Mouse (Mus musculus): Measurements from ENCODE around the gene Nav2. TPM values are rescaled to one million over a fixed set of nuclear protein-coding genes. Genes with fewer than 3 reads are reported as not detected.

The Nav2 gene
- total and polyA plus RNA-seq, 3 experiments = 2.0 to 2.7 TPM; not detected in 1

DNA sequence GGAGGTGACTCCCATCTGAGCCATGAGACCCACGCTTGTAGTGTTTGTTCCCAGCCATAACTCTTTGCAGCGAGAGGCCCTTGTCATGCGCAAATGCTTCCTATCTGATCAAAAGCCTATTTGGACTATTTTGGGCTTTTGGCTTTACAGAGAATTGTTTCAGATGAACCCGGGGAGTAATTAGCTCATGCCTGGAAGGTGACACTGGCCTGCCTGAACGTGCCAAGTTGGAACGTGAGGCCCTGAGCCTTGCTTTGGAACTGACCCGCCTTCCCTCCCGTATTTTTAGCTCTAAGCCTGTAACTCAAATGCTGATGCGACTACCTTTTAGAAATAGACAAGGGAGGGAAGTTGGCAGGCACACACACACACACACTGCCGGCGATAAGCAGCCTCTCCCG, 649.7 kb downstream of the Nav2 start:
- no peak overlapping the region for H3K27ac ChIP-seq (ENCODE audit: control insufficient read depth, low read depth, low read length)
- H3K27me3 ChIP-seq (ENCODE audit: control insufficient read depth in 1 of 2, insufficient read depth in 2 of 2, low read length in 2 of 2) = no peaks in the 10 kb centered on the region
- no peaks in the 10 kb centered on the region for H3K9me3 ChIP-seq (replicated peaks; ENCODE audit: insufficient read depth, low read length)
- H3K79me2 ChIP-seq (ENCODE audit: control insufficient read depth, insufficient read depth, low read length, poor library complexity) = no peaks in the 10 kb centered on the region
- no peaks in the 10 kb centered on the region for H3K4me1 ChIP-seq (ENCODE audit: control insufficient read depth in 1 of 2, insufficient read depth in 2 of 2, low read length in 2 of 2)
- H3K4me3 ChIP-seq (ENCODE audit: control insufficient read depth in 1 of 2, insufficient read depth in 1 of 2, low read depth in 2 of 2, low read length in 2 of 2) = no peak overlapping the region
- DNase-seq (ENCODE audit: low read depth, low spot score) = no peak
- no peak overlapping the region for H3K9ac ChIP-seq (ENCODE audit: control insufficient read depth, low read depth, low read length, poor library complexity, severe bottlenecking)
- no peaks in the 10 kb centered on the region for H3K36me3 ChIP-seq (ENCODE audit: control insufficient read depth in 1 of 2, insufficient read depth in 2 of 2, low read length in 2 of 2)
- TF ChIP-seq TCF12 (IDR thresholded peaks at IDR 0.05; ENCODE audit: low read depth, low read length) (no peak), E2F4 (IDR thresholded peaks at IDR 0.05; ENCODE audit: borderline replicate concordance, low read depth, low read length) (no peak), SIN3A (IDR thresholded peaks at IDR 0.05; ENCODE audit: low read length) (no peak), MXI1 (IDR thresholded peaks at IDR 0.05; ENCODE audit: low read depth, low read length) (no peak), KAT2A (conservative IDR thresholded peaks at IDR 0.05; ENCODE audit: low read depth, low read length) (no peak), POLR2AphosphoS5 (IDR thresholded peaks at IDR 0.05; ENCODE audit: borderline replicate concordance, low read depth, low read length) (no peak), GABPA (IDR thresholded peaks at IDR 0.05; ENCODE audit: low read depth, low read length) (no peak), MAZ (IDR thresholded peaks at IDR 0.05; ENCODE audit: low read depth, low read length) (no peak)

DNA sequence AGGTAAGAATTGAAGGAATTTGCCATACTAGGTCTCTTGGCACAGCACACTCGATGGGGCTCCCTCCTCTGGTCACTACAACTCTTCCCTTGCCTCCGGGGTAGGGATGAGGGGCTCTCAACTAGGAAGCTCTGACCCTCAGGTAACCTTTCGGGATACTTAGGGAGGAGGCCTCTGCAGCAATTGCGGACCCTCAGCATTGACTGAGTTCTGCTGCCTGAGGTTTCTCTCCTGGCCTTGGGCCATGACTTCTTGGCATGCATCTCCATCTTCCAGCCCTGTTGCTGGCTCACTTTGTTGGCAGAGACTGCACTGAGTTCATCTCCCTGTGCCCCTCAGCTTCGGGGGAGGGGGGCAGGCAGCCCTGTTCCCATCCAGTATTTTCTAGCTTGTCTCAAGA, 650.4 kb downstream of the Nav2 start:
- TF ChIP-seq EP300 (IDR thresholded peaks at IDR 0.05; ENCODE audit: low read depth in 1 of 2, low read length in 2 of 2) (no peak), JUND (IDR thresholded peaks at IDR 0.05; ENCODE audit: low read depth, low read length) (no peak), NRF1 (IDR thresholded peaks at IDR 0.05; ENCODE audit: insufficient read depth, low read depth, low read length, poor library complexity, severe bottlenecking) (no peak), MXI1 (IDR thresholded peaks at IDR 0.05; ENCODE audit: low read depth, low read length) (no peak), CTCF (IDR thresholded peaks at IDR 0.05 in 2 of 3, conservative IDR thresholded peaks at IDR 0.05 in 1 of 3; ENCODE audit: control insufficient read depth in 1 of 3, insufficient read depth in 1 of 3, low read depth in 2 of 3, low read length in 3 of 3, poor library complexity in 1 of 3, severe bottlenecking in 1 of 3) (no peak), UBTF (IDR thresholded peaks at IDR 0.05; ENCODE audit: borderline replicate concordance, insufficient read depth, low read depth, low read length) (no peak), MAFK (IDR thresholded peaks at IDR 0.05; ENCODE audit: borderline replicate concordance, low read depth, low read length) (no peak), ELF1 (IDR thresholded peaks at IDR 0.05; ENCODE audit: low read depth, low read length) (no peak), KAT2A (conservative IDR thresholded peaks at IDR 0.05; ENCODE audit: low read depth, low read length) (no peak), RAD21 (IDR thresholded peaks at IDR 0.05; ENCODE audit: low read depth, low read length) (no peak), TCF12 (IDR thresholded peaks at IDR 0.05; ENCODE audit: low read depth, low read length) (no peak), POLR2AphosphoS5 (IDR thresholded peaks at IDR 0.05; ENCODE audit: borderline replicate concordance, low read depth, low read length) (no peak)
- Histone ChIP-seq H3K36me3 (ENCODE audit: control insufficient read depth in 1 of 2, insufficient read depth in 2 of 2, low read length in 2 of 2) (no peaks in the 10 kb centered on the region), H3K4me1 (ENCODE audit: control insufficient read depth in 1 of 2, insufficient read depth in 2 of 2, low read length in 2 of 2) (no peaks in the 10 kb centered on the region), H3K27me3 (ENCODE audit: control insufficient read depth in 1 of 2, insufficient read depth in 2 of 2, low read length in 2 of 2) (no peaks in the 10 kb centered on the region), H3K9ac (ENCODE audit: control insufficient read depth, low read depth, low read length, poor library complexity, severe bottlenecking) (no peak overlapping the region), H3K27ac (ENCODE audit: control insufficient read depth, low read depth, low read length) (no peak overlapping the region), H3K4me3 (ENCODE audit: control insufficient read depth in 1 of 2, insufficient read depth in 1 of 2, low read depth in 2 of 2, low read length in 2 of 2) (no peak overlapping the region), H3K9me3 (replicated peaks; ENCODE audit: insufficient read depth, low read length) (no peaks in the 10 kb centered on the region), H3K79me2 (ENCODE audit: control insufficient read depth, insufficient read depth, low read length, poor library complexity) (no peaks in the 10 kb centered on the region)
- DNase-seq (ENCODE audit: low read depth, low spot score) = no peak

All from MEL (cell line).